Mouse (Mus musculus): ENCODE measurements around the gene Tet1. TPM values are rescaled to one million over a fixed set of nuclear protein-coding genes. Genes with fewer than 3 reads are reported as not detected.
"Not testable (repeated sequence)": the region's sequence is repeated elsewhere in the genome, so short reads cannot be mapped to it uniquely, and the experiment has no call there.

Gene Tet1
- total RNA-seq (2017) = 0.10 to 3.2 TPM (median 0.85 TPM) in 3 replicates

DNA sequence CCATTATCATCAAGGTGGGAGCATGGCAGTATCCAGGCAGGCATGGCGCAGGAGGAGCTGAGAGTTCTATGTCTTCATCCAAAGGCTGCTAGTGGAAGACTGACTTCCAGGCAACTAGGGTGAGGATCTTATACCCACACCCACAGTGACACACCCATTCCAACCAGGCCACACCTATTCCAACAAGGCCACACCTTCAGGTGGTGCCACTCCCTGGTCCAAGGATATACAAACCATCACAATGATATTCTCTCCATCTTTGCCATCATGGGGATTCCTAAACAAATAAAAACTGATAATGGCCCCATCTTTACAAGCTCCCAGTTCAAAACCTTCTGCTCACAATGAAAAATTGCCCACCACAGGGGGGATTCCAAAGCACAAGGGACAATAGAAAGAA, at the start of gene Tet1:
Gene Tet1, minus strand, starts transcription at position 101 of the 400 bp plus-strand sequence.
- ATAC-seq (replicated peaks; ENCODE audit: insufficient number of reproducible peaks, low FRiP score, low TSS enrichment, poor library complexity, severe bottlenecking) = not testable (repeated sequence)

DNA sequence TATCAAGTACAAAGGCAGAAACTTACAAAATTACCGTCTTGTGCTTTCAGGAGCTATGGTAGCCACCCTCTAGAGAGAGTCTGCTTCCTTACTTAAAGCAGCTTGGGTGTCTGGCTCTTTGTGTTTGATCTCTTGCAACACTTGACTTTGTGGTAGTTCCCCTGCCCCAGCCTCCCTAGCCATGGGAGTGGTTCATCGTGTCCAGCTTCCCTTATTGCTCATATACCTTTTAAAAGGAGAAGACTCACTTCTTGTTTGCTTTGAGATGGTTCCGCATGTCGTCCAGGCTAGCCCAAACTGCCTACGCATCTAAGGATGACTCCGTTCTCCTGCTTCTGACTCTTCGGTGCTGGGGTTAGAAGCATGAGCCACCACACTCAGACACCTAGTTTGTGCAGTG, 39.8 kb upstream of the Tet1 start:
- ATAC-seq (replicated peaks; ENCODE audit: insufficient number of reproducible peaks, low FRiP score, low TSS enrichment, poor library complexity, severe bottlenecking) = peak; percentile 90

DNA sequence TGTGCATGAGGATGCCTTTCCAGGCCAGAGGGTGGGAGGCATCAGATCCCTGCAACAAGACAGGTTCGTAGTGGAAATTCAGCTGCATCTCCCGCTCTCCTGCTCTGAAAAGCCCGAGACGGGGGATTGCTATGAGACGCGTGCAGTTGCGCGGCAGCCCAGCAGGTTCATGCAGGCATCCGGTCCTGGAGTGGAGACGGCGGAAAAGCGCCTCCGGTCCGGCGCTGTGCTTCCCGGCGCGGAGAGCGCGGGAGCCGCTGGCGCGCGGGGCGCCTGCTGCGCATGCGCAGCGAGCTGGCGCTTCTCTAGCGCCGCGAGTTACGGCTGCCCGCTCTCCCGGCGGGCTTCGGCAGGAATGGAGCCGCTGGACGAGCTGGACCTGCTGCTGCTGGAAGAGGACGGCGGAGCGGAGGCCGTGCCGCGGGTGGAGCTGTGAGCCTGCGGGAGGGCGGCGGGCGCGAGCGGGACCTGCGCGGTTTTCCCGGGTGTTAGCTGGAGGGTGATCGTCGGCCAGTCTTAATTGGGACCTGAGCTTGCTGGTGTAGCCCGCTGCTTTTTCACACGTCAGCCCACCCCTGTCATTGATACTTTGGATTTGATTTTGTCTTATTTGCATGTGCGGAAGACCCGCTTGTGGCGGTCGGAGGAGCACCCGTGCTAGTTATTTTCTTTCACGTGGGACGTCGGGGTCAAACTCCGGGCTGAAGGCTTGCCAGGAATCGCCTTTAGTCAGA, 38.1 kb upstream of the Tet1 start, which contains the start of gene Dna2:
Gene Dna2, plus strand, starts transcription at position 289 of the 734 bp plus-strand sequence.
- no peak for ATAC-seq (replicated peaks; ENCODE audit: insufficient number of reproducible peaks, low FRiP score, low TSS enrichment, poor library complexity, severe bottlenecking)

DNA sequence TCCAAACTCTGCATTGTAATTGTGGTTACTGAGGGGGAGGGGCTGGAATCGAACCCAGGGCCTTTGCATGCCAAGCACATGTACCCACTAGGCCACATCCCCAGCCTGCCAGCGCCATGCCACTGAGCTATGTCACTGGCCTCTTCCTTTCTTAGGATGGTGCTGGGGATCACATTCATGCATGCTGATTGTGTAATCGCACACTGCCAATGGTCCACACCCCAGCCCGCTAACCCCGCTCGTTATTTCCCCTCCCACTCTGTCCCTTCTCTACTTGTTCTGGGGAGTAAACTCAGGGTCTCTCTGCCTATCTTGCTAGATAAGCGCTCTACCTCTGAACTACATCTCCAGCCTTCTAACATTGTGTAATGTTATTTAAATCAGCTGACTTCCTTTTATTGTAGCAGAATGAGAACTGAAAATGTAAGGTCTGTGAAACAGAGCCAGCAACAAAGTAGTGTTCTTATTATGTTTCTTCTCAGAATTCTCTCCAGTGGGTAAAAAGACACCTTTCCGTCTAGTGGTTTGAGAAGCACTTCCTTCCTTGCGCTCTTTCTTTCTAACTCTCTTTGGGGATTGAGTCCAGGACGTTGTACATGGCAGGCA, 36.3 kb upstream of the Tet1 start:
- ATAC-seq (replicated peaks; ENCODE audit: insufficient number of reproducible peaks, low FRiP score, low TSS enrichment, poor library complexity, severe bottlenecking) = peak; percentile 37

DNA sequence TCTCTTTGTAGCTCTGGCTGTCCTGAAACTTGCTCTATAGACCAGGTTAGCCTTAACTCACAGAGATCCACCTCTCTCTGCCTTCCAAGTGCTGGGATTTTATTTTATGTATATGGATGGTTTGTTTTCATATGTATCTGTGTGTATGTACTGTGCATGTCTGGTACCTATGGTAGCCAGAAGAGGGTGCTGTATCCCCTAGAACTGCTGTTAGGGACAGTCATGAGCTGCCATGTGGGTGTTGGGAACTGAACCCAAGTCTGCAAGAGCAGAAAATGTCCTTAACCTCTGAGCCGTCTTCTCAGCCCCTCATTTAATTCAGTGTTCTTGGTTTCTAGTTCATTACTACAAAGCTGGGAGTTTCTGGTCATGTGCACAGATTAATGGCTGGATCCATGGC, 23.6 kb upstream of the Tet1 start:
- no peak for ATAC-seq (replicated peaks; ENCODE audit: insufficient number of reproducible peaks, low FRiP score, low TSS enrichment, poor library complexity, severe bottlenecking)

DNA sequence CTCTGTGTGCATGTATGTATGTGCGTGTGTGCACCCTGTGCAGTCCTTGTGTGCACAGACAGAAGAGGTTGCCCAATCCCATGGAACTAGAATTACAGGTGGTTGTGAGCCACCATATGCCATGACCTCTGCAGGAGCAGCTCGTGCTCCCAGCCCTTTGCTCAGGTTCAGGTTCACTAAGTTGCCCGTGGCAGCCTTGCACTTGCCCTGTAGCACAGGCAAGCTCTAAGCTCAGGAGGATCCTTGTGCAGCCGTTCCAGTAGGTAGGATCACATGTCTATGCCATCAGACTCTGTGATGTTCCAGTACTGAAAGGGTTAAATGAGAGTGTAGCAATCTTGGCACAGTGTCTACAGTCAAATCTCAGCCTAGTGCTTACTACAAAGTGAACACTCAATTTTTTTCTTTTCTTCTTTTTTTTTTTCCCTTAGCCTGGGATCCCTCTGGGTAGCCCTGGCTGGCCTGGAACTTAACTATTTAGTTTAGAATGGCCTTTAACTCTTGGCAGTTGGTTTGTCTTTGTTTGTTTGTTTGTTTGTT, 15.4 kb upstream of the Tet1 start:
- ATAC-seq (replicated peaks; ENCODE audit: insufficient number of reproducible peaks, low FRiP score, low TSS enrichment, poor library complexity, severe bottlenecking) = no peak

DNA sequence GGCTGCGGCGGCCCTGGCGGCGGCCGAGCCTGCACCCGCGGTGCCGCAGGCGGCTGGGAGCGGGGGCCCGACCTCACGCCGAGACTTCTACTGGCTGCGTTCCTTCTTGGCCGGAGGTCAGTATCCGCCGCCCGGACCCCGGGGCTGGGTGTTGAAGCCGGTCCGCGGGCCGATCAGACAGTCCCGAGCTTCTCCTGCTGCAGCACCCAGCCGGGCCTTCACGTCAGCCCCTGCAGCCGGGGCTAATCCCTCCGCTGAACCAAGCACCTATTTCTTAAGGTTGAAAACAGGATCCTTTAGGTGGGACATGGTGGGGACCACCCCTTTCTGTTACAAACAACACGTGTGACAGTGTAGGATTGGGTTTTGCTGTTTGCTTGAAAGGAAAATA, 12.0 kb upstream of the Tet1 start:
- ATAC-seq (replicated peaks; ENCODE audit: insufficient number of reproducible peaks, low FRiP score, low TSS enrichment, poor library complexity, severe bottlenecking) = no peak

DNA sequence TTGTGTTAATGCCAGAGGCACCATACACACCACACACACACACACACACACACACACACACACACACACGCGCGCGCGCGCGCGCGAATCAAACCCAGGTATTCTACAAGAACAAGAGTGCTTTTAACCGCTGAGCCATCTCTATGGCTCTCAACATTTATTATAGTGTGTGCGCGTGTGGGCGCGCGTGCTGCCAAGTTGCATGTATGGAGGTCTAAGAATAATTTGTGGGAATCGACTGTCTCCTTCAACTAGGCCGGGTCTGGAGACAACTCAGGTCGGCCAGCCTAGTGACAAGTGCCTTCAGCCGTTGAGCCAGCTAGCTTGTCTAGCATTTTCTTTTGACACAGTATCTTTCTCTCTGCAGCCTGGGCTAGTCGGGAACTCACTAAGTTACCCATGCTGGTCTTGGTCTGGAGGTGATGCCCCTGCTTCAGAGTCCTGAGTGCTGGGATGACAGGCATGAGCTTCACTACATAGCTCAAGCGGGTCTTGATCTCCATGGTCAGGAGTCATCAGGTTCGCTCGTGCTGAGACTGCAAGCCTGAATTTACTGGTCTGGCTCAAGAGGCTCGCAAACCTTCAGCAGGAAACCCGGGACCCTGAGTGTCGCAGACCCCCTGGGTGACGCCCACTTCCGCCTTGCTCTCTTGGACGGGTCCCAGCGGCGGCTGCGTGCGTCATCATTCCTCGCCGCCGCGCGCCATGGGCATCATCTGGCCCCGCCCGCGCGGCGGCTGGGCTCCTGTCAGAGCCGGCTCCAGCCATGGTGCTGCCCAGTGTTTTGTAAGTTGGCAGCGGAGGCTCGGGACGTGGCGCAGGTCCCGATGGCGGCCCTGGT, 11.3 kb upstream of the Tet1 start, which contains the start of gene Slc25a16:
Gene Slc25a16, plus strand, starts transcription at position 709 of the 841 bp plus-strand sequence.
- peak; percentile 94 for ATAC-seq (replicated peaks; ENCODE audit: insufficient number of reproducible peaks, low FRiP score, low TSS enrichment, poor library complexity, severe bottlenecking)

DNA sequence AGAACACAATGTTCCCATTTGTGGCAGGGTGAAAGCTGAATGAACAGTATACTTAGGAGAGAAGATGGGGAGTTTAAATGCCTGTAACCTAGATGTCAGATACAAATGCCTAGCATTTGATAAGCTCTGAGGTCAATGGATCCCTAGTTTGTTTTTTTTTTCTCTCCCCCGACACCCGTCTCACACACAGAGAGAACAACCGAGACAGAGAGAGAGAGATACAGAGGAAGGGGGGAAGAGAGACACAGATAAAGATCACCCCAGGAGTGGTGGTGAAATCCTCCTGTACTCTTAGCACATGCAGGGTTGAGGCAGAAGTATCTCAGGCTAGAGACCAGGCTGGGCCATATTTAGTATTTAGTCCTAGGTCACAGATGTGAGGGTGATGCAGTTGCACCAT, 10.2 kb upstream of the Tet1 start:
- ATAC-seq (replicated peaks; ENCODE audit: insufficient number of reproducible peaks, low FRiP score, low TSS enrichment, poor library complexity, severe bottlenecking) = no peak

DNA sequence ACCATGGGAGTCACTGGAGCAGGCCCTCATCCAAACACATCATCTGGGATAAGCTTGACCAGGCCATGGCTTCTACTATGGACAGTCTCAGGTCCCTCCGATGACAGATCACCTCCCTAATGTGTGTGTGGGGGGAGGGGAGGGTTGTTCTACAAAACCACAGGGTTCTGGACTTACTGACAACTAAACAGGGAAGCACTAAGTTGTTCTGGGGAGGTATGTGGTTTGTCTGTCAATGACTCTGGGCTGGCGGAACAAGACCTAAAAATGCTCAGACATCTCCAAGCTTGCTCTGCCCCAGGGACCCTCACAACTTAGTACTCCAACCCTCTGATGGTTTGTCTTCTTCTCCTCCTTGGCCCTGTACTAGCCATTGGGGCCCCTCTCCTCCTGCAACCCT, 2.3 kb upstream of the Tet1 start:
- ATAC-seq (replicated peaks; ENCODE audit: insufficient number of reproducible peaks, low FRiP score, low TSS enrichment, poor library complexity, severe bottlenecking) = no peak

DNA sequence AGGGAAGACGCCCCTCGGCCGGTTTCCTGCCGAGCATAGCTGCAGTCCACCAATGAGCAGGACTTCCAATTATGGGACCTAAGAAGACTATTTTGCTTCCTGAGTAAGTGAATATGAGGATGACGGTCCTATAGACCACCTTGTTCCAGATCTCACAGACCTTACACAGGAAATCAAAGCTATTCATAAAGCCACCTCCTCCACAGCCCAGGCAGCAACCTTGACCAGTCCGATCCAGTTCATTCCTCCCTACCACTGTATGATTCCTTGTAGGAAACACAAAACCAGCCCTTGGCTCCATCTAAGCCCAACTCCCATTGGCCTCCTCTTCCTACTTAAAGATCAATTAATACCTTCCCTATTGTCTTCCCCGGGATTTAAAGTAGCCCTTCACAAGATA, 2.5 kb downstream of the Tet1 start:
- no peak for ATAC-seq (replicated peaks; ENCODE audit: insufficient number of reproducible peaks, low FRiP score, low TSS enrichment, poor library complexity, severe bottlenecking)

DNA sequence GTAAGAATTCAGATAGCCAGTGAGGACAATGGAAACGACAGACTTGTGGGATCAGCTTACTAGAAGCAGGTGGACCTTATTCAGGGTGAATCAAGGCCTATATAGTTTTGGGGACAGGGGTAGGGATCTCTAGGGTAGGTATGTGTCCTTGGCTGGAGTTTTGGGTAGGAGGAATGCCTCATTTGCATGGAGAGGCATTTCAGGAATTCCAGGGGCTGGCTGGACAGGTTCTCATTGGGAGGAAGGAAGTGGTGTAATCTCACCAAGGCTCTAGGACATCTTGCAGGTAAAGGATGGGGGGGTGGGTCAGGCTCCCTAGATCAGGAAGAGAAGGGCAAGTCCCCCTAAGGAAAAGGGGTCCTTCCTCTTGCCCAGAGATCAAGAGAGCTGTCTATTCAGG, 6.0 kb downstream of the Tet1 start:
- ATAC-seq (replicated peaks; ENCODE audit: insufficient number of reproducible peaks, low FRiP score, low TSS enrichment, poor library complexity, severe bottlenecking) = no peak

DNA sequence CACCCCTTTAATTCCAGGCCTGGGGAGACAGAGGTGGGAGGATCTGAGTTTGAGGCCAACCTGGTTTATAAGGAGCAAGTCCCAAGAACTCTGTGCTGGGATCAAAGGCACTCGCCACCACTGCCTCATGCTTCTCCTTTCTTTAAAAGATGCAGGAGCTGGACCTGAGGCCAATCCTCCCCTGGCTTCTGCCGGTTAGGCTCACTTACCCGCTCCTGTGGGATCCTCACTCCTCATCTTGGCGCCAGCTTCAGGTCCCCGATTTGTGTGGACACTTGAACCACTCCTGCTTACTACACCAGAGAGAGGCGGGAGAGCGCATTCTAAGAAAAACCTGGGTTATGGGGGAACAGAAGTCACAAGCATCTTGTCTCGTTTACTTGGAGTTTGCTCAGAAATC, 7.0 kb downstream of the Tet1 start:
- no peak for ATAC-seq (replicated peaks; ENCODE audit: insufficient number of reproducible peaks, low FRiP score, low TSS enrichment, poor library complexity, severe bottlenecking)

DNA sequence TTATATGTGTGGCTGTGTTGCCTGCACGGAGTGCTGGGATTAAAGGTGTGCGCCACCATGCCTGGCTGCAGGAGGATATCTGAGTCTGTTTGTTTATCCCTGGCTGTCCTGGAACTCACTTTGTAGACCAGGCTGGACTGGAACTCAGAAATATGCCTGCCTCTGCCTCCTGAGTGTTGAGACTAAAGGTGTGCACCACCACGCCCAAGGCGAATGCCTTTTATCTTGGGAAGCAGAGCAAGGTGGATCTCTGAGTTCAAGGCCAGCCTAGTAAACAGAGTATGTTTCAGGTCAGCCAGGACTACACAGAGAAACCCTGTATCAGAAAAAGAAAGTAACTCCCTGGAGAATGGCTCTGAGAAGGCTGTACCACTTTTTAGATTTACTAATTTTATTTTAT, 8.7 kb downstream of the Tet1 start:
- ATAC-seq (replicated peaks; ENCODE audit: insufficient number of reproducible peaks, low FRiP score, low TSS enrichment, poor library complexity, severe bottlenecking) = no peak

DNA sequence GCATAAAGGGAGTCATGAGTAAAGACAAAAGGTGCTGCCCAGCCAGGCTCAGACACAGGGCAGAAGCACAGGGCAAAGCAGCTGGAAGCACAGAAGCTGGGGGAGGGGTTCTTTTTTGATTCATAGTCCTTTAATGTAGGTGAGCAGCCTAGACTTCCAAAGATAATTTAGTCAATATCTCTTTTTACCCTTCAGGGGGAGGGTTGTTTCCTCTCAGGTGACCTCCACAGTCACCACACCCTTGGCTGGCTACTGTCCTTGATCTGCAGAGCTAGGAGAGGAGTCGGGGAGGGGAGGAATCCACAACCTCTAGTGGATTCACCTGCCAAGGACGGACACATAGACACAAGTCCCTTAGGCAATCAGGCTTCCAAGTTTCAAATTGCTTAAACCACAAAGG, 10.7 kb downstream of the Tet1 start:
- ATAC-seq (replicated peaks; ENCODE audit: insufficient number of reproducible peaks, low FRiP score, low TSS enrichment, poor library complexity, severe bottlenecking) = no peak

DNA sequence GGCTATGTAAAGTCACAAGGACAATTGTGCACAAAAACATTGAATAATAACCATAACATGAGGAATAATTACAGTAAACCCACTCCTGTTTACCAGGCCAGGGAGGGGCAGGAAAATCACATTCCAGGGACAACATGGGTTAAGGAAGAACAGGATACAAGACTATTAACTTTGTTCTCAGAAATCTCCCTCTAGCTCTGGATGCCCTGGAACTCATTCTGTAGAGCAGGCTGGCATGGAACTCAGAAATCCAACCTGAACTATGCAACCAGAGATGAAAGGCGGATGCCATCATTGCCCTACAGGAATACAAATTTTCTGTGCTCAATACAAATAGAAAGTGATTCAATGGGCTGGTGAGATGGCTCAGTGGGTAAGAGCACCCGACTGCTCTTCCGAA, 11.4 kb downstream of the Tet1 start:
- ATAC-seq (replicated peaks; ENCODE audit: insufficient number of reproducible peaks, low FRiP score, low TSS enrichment, poor library complexity, severe bottlenecking) = no peak

DNA sequence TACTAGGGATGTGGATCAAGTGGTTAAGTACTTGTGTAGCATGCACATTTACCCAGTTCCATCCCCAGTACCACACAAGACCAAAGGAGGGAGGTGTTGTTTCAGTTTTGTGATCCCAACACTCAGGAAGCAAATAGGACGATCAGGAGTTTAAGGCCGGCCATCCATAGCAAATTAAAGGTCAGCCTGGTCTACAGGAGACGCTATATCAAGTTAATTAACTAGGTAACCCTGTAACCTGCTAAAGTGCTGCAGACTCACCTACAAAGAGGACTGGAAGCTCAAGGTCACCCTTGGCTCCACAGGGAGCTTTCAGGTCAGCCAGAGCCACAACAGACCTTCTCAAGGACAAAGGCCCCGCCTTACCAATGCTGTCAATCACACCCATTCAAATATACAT, 12.0 kb downstream of the Tet1 start:
- no peak for ATAC-seq (replicated peaks; ENCODE audit: insufficient number of reproducible peaks, low FRiP score, low TSS enrichment, poor library complexity, severe bottlenecking)

DNA sequence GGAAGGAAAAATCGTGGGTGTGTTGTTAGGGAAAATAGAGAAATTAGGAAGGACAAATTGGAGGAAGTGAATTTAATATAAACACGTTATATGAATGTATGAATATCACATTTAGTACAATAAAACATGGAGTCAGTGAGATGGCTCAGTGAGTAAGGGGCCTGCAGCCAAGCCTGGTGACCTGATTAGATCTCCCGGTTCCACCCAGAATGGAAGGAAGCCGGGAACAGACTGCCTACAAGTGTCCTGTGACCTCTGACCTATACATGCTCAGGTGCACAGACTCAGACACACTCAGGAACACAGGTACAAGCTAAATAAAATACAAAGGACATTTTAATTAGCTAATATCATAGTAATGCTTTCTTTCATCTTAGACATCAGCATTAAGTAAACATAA, 12.8 kb downstream of the Tet1 start:
- ATAC-seq (replicated peaks; ENCODE audit: insufficient number of reproducible peaks, low FRiP score, low TSS enrichment, poor library complexity, severe bottlenecking) = no peak

DNA sequence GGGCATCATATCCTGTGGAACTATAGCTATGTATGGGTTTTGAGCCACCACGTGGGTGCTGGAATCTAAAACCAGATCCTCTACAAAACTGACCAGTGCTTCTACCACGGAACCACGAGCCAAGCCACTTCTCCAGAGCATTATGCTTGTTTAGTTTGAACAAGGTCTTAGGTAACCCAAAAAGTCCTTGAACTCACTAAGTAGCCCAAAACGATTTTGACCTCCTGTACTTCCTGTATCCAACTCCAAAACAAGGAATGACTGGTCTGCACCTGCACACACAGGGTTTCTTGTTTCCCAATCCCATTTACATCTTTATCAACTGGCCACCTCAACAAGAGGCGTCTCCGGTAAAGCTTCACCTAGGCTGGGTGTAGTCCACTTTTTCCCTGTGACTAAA, 13.4 kb downstream of the Tet1 start:
- ATAC-seq (replicated peaks; ENCODE audit: insufficient number of reproducible peaks, low FRiP score, low TSS enrichment, poor library complexity, severe bottlenecking) = no peak
